Mouse (Mus musculus): Measurements from ENCODE around the gene Gm11037. TPM values are rescaled to one million over a fixed set of nuclear protein-coding genes. Genes with fewer than 3 reads are reported as not detected.
A peak's percentile ranks its signal among the peaks of the same experiment; 100 is the strongest.

Gm11037 gene
- polyA plus RNA-seq, 1 experiment from 2014 or later: not detected

DNA sequence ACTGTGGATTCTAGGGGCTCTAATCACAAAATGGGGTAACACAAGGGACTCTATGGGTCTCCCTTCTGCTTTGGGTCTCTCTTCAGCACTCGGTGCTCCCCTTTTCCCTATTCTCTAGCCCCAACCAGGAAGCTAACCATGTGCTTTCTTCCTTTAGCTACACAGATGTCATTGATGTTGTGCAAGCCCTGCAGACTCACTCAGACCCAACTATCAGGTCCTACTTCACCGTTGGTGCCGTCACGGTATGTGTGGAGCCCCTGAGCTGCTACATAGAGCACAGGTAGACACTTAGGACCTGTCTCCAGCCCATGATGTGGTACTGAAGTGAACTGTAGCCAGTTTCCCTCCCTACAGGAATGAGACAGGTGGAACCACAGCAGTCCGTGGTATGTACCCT lies 27.3 kb upstream of the Gm11037 start:
- H3K36me3 ChIP-seq (ENCODE audit: control insufficient read depth, insufficient read depth, low read length): no peaks in the 10 kb centered on the region
- no peak overlapping the region for H3K4me3 ChIP-seq (ENCODE audit: low read depth, low read length)
- H3K4me1 ChIP-seq (replicated peaks; ENCODE audit: control insufficient read depth, insufficient read depth): no peaks in the 10 kb centered on the region
- DNase-seq (ENCODE audit: low spot score) (no peak), ATAC-seq (ENCODE audit: low FRiP score, low TSS enrichment) (no peak)
- no peak overlapping the region for H3K9ac ChIP-seq (ENCODE audit: low read length)
- H3K4me2 ChIP-seq (replicated peaks; ENCODE audit: low read depth): no peak overlapping the region
- no peaks in the 10 kb centered on the region for H3K9me3 ChIP-seq (ENCODE audit: control insufficient read depth, low read length)
- WGBS: 87% methylated on average over 5 of the region's 5 CpGs
- TF ChIP-seq EP300 (optimal IDR thresholded peaks at IDR 0.05) (no peak), CTCF (IDR thresholded peaks at IDR 0.05; ENCODE audit: low read depth) (no peak)
- H3K27ac ChIP-seq (replicated peaks): no peak overlapping the region
- H3K27me3 ChIP-seq (ENCODE audit: control insufficient read depth, insufficient read depth, low read length): no peaks in the 10 kb centered on the region

DNA sequence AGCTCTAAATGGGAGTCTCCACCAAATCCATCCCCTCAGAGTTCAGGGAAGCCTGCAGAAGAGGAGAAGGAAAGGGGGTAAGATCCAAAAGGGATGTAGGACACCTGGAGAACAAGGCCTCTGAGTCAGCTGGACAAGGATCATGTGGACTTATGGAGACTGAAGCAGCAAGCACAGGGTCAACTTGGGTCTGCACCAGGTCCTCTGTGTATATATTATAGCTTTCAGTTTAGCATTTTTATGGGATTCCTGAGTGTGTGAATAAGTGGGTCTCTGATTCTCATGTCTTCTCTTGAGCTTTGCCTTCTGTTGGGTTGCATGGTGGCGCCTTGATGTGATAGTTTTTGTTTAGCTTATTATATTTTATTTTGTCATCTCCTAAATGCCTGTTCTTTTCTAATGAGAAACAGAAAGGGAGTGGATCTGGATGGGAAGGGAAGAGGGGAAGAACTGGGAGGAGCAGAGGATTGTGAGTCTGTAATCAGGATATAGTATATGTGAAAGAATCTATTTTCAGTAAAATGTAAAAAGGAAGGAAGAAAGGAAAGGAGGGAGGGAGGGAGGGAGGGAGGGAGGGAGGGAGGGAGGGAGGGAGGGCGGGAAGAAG lies 14.2 kb upstream of the Gm11037 start:
- H3K27me3 ChIP-seq (ENCODE audit: control insufficient read depth, insufficient read depth, low read length): no peaks in the 10 kb centered on the region
- H3K27ac ChIP-seq (replicated peaks): no peak overlapping the region
- 57% methylated on average over 1 of the region's 2 CpGs for WGBS
- no peak overlapping the region for H3K9ac ChIP-seq (ENCODE audit: low read length)
- no peaks in the 10 kb centered on the region for H3K4me1 ChIP-seq (replicated peaks; ENCODE audit: control insufficient read depth, insufficient read depth)
- H3K4me2 ChIP-seq (replicated peaks; ENCODE audit: low read depth): no peak overlapping the region
- peak; percentile 10 for DNase-seq (ENCODE audit: low spot score)
- peak; percentile 90; the same call in 1 of the 2 replicates for ATAC-seq (ENCODE audit: low FRiP score, low TSS enrichment)
- TF ChIP-seq CTCF (IDR thresholded peaks at IDR 0.05; ENCODE audit: low read depth) (no peak), EP300 (optimal IDR thresholded peaks at IDR 0.05) (no peak)
- H3K9me3 ChIP-seq (ENCODE audit: control insufficient read depth, low read length): no peaks in the 10 kb centered on the region
- H3K36me3 ChIP-seq (ENCODE audit: control insufficient read depth, insufficient read depth, low read length): no peaks in the 10 kb centered on the region
- H3K4me3 ChIP-seq (ENCODE audit: low read depth, low read length): no peak overlapping the region

DNA sequence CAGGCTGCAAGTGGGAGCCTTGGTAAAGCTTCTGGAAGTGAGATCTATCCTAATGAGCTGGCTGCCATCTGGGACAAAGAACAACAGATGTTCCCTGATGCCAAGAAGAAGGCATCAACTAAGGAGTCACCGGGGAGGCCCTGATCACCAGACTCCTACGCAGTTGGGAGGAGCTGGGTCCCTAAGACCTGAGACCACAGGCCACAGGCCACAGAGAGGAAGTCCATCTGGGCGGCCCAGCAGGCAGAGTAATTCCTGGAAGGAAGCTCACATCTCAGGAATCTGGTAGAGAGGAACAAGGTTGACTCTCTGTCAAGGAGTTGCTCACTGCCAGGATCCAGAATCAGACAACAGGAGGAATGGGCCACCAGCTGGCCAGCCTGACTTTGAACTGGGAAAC lies 9.1 kb upstream of the Gm11037 start:
- ATAC-seq (ENCODE audit: low FRiP score, low TSS enrichment) (no peak), DNase-seq (ENCODE audit: low spot score) (peak; percentile 9)
- WGBS: 69% methylated on average over 3 of the region's 3 CpGs
- H3K27me3 ChIP-seq (ENCODE audit: control insufficient read depth, insufficient read depth, low read length): no peaks in the 10 kb centered on the region
- no peak overlapping the region for H3K4me2 ChIP-seq (replicated peaks; ENCODE audit: low read depth)
- H3K4me3 ChIP-seq (ENCODE audit: low read depth, low read length): no peak overlapping the region
- no peaks in the 10 kb centered on the region for H3K9me3 ChIP-seq (ENCODE audit: control insufficient read depth, low read length)
- H3K27ac ChIP-seq (replicated peaks): no peak overlapping the region
- no peak for TF ChIP-seq EP300 (optimal IDR thresholded peaks at IDR 0.05)
- no peak overlapping the region for H3K9ac ChIP-seq (ENCODE audit: low read length)
- H3K36me3 ChIP-seq (ENCODE audit: control insufficient read depth, insufficient read depth, low read length): no peaks in the 10 kb centered on the region
- peaks cover 6% of the 10 kb centered on the region; the same call in 1 of the 2 replicates for H3K4me1 ChIP-seq (replicated peaks; ENCODE audit: control insufficient read depth, insufficient read depth)

DNA sequence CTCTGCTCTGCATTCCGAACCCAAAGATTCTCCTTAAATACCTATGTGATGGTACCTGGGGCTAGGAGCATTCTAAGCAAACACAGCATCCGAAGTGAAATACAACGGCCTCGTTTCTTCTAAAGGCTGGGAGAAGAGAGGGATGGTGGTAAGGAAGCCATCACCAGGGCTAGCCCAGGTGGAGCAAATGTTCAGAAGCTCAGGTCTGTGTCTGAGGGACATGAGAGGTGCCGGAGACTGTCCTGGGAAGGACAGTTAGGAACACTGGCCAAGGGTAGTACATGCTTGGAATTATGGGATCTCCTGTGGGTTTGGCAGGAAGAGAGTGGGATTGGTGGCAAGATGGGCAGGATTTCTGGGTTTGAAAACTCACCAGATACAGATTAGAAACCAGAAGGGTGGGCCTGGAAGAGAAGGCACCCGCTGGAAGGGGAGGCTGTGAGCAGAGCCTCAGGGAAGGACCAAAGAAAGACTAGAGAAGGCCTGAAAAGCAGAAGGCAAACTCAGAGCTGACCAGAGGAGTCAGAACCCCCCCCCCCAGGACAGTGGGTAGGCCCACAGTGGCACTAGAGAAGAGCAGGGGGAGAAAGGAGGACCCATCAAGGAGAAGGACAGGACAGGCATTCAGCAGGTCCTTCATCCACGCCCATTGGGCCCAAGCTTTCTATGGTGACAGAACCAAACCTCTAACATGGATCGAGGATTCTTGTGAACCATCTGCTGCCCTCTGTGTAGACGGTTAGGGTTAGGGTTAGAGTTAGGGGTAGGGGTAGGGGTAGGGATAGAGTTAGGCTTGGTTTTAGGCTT lies 7.9 kb upstream of the Gm11037 start:
- TF ChIP-seq CTCF (IDR thresholded peaks at IDR 0.05; ENCODE audit: low read depth) (no peak), EP300 (optimal IDR thresholded peaks at IDR 0.05) (no peak)
- no peak overlapping the region for H3K27ac ChIP-seq (replicated peaks)
- no peak for ATAC-seq (ENCODE audit: low FRiP score, low TSS enrichment)

DNA sequence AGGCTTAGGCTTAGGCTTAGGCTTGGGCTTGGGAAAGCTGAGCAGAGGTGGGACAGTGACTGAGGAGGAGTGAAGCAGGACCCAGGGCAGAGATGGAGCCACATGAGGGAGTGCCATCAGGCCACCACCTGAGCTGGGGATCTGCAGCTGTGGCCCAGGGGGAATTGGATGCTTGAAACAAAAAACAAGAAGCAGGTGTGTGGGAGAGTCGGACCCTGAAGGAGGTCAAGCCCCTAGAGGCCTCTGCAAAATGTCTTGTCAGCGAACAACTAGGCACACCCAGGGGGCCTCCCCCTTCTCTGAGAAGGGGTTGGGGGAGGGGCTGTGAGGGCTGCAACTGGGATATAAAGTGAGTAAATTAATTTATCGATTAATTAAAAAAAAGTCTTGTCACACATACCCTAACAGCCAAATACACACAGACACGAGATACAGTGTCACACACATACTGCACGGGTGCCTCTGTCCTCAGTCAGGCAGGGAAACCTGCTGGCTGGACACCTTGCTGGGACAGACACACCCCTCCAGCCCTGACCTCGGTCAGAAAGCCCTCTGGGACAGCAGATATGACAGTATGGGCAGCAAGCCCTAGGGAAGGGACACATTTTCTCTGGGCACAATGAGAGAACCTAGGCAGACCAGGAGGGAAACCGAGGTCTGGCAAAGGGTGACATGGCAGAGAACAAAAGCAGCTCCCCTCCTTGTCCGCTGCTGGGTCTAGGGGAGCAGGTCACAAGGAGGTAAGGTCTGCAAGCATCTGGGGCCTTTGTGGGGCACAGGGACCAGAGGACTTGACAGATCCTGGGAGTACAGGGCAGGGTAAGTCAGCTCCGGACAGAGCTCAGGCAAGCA lies 7.1 kb upstream of the Gm11037 start:
- Histone ChIP-seq H3K36me3 (ENCODE audit: control insufficient read depth, insufficient read depth, low read length) (no peaks in the 10 kb centered on the region), H3K27me3 (ENCODE audit: control insufficient read depth, insufficient read depth, low read length) (no peaks in the 10 kb centered on the region), H3K27ac (replicated peaks) (peak overlapping the region; percentile 81), H3K9ac (ENCODE audit: low read length) (no peak overlapping the region; the same call in 1 of the 2 replicates), H3K4me1 (replicated peaks; ENCODE audit: control insufficient read depth, insufficient read depth) (peaks cover 6% of the 10 kb centered on the region; the same call in 1 of the 2 replicates), H3K4me2 (replicated peaks; ENCODE audit: low read depth) (no peak overlapping the region), H3K4me3 (ENCODE audit: low read depth, low read length) (no peak overlapping the region), H3K9me3 (ENCODE audit: control insufficient read depth, low read length) (no peaks in the 10 kb centered on the region)
- TF ChIP-seq CTCF (IDR thresholded peaks at IDR 0.05; ENCODE audit: low read depth): no peak
- TF ChIP-seq EP300 (optimal IDR thresholded peaks at IDR 0.05): no peak
- DNase-seq (ENCODE audit: low spot score): no peak
- WGBS: 61% methylated on average over 9 of the region's 9 CpGs
- ATAC-seq (ENCODE audit: low FRiP score, low TSS enrichment): no peak

More for the DNA sequence above, 7.9 kb upstream of the Gm11037 start:
- 95% methylated on average over 9 of the region's 9 CpGs for WGBS
- no peak for DNase-seq (ENCODE audit: low spot score)
- Histone ChIP-seq H3K9ac (ENCODE audit: low read length) (no peak overlapping the region), H3K4me3 (ENCODE audit: low read depth, low read length) (no peak overlapping the region), H3K27me3 (ENCODE audit: control insufficient read depth, insufficient read depth, low read length) (no peaks in the 10 kb centered on the region), H3K4me2 (replicated peaks; ENCODE audit: low read depth) (no peak overlapping the region), H3K4me1 (replicated peaks; ENCODE audit: control insufficient read depth, insufficient read depth) (peaks cover 6% of the 10 kb centered on the region; the same call in 1 of the 2 replicates), H3K9me3 (ENCODE audit: control insufficient read depth, low read length) (no peaks in the 10 kb centered on the region), H3K36me3 (ENCODE audit: control insufficient read depth, insufficient read depth, low read length) (no peaks in the 10 kb centered on the region)
